Mouse (Mus musculus): ENCODE measurements around the gene Zfp334. TPM values are rescaled to one million over a fixed set of nuclear protein-coding genes. Genes with fewer than 3 reads are reported as not detected.

Gene Zfp334
- polyA plus RNA-seq, 1 experiment from 2014 or later: 21.1 TPM

DNA sequence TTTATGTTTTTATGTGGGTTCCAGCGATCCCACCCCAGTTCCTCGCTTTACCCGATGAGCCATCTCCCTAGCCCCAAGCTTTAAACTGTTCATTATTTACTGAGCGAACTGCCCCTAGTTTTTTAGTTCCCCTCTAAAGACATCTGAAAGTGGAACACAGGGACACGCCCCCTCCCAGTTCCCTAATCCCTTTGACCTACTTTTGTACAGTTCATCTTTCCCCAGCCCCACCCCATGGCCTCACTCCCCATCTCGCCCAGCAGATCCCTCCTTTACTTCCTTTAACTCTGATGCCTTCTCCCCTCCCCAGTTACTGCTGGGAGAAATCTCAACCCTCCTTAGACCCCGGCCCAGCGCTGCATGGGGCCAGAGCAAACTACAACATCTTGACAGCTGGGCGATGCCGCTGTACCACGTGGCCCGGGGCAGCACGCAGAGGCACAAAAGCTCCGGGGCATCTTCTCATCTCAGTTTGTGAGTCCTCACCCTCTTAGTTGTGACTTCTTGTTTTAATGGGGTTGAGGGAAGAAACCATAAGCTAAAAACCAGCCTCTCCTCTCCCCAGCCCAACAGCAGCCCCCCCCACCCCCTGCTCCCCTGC lies 55.3 kb downstream of the Zfp334 start:
- no peaks in the 10 kb centered on the region for H3K9me3 ChIP-seq (replicated peaks)
- H3K27me3 ChIP-seq: no peaks in the 10 kb centered on the region; the same call in none of the 2 replicates
- no peak overlapping the region for H3K4me2 ChIP-seq (replicated peaks)
- no peak for ATAC-seq (ENCODE audit: low FRiP score)
- no peak overlapping the region for H3K4me3 ChIP-seq
- H3K27ac ChIP-seq: no peak overlapping the region
- no peak overlapping the region for H3K9ac ChIP-seq
- peaks cover 4% of the 10 kb centered on the region for H3K4me1 ChIP-seq
- 46% methylated on average over 14 of the region's 14 CpGs for WGBS
- H3K36me3 ChIP-seq: no peaks in the 10 kb centered on the region

DNA sequence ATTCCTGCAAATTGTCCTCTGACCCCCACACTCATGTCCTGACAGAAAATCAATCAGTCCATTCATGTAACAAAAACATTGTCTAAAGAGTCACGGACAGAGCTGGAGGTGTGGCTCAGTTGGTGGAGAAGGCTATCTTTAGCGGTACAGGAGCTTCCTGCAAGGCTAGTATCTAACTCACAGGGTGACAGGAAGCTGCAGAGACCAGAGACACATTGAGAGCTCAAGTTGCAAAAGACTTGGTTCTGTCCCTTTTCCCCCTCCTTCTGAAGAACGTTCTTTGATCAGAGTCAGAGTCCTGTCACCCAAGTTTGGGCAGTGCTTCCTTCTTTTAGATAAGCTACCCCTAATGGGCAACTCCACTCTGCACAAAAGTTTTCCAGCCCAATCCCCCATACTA lies 58.4 kb downstream of the Zfp334 start:
- H3K36me3 ChIP-seq: no peaks in the 10 kb centered on the region
- no peak overlapping the region for H3K4me2 ChIP-seq (replicated peaks)
- H3K27me3 ChIP-seq: no peaks in the 10 kb centered on the region; the same call in none of the 2 replicates
- no peaks in the 10 kb centered on the region for H3K9me3 ChIP-seq (replicated peaks)
- no peak overlapping the region for H3K4me3 ChIP-seq
- H3K27ac ChIP-seq: no peak overlapping the region
- ATAC-seq (ENCODE audit: low FRiP score): no peak
- peaks cover 24% of the 10 kb centered on the region for H3K4me1 ChIP-seq
- no peak overlapping the region for H3K9ac ChIP-seq
- WGBS: 25% methylated on average over 3 of the region's 3 CpGs

DNA sequence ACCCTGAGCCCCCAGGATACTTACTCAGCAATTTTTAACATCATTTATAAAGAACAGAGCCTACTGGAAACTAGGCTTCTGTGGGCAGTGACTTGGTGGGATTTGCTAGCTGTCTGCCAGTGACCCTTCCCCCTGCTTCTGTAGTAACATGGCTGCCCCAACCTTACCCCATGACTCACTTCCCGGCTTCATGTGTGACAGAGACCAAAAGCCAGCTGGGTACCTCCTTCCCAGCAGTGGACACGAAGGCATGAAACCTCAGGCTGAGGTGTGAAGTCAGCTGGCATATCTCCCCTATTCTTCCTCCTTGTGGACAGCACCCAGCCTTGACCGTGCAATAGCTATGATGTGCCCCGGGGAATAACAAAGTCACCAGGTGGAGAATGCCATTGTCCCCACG lies 59.3 kb downstream of the Zfp334 start:
- 82% methylated on average over 5 of the region's 5 CpGs for WGBS
- Histone ChIP-seq H3K27ac (no peak overlapping the region), H3K27me3 (no peaks in the 10 kb centered on the region; the same call in none of the 2 replicates), H3K36me3 (no peaks in the 10 kb centered on the region), H3K4me1 (peaks cover 33% of the 10 kb centered on the region), H3K9ac (no peak overlapping the region), H3K4me2 (replicated peaks) (no peak overlapping the region), H3K4me3 (no peak overlapping the region), H3K9me3 (replicated peaks) (no peaks in the 10 kb centered on the region)
- ATAC-seq (ENCODE audit: low FRiP score): no peak

- Histone ChIP-seq H3K9me3 (replicated peaks) (no peaks in the 10 kb centered on the region), H3K36me3 (no peaks in the 10 kb centered on the region), H3K4me2 (replicated peaks) (peak overlapping the region; percentile 92), H3K27me3 (no peaks in the 10 kb centered on the region; the same call in none of the 2 replicates), H3K4me1 (peaks cover 39% of the 10 kb centered on the region), H3K4me3 (peak overlapping the region; percentile 88; the same call in 1 of the 2 replicates), H3K27ac (peak overlapping the region; percentile 90), H3K9ac (peak overlapping the region; percentile 68)
- ATAC-seq (ENCODE audit: low FRiP score): no peak
- WGBS: 57% methylated on average over 7 of the region's 7 CpGs
Measured at GRCm38 (mm10) chr2:165327386-165327785, 60.7 kb downstream of the Zfp334 start.

GRCm38 (mm10) chr2:165326304-165327190 lies 61.5 kb downstream of the Zfp334 start, which contains the start of gene Elmo2:
Elmo2 (minus strand) TSS chr2:165326479.
- Histone ChIP-seq H3K4me2 (replicated peaks) (peak within 1 kb of the TSS; percentile 92), H3K9me3 (replicated peaks) (no peaks in the 10 kb centered on the region), H3K9ac (peak within 1 kb of the TSS; percentile 93), H3K27me3 (no peaks in the 10 kb centered on the region; the same call in none of the 2 replicates), H3K4me3 (peak within 1 kb of the TSS; percentile 88), H3K36me3 (no peaks in the 10 kb centered on the region), H3K4me1 (peaks cover 48% of the 10 kb centered on the region), H3K27ac (peak within 1 kb of the TSS; percentile 90)
- under 1% methylated on average over 52 of the region's 55 CpGs for WGBS
- peak; percentile 98 for ATAC-seq (ENCODE audit: low FRiP score)

DNA sequence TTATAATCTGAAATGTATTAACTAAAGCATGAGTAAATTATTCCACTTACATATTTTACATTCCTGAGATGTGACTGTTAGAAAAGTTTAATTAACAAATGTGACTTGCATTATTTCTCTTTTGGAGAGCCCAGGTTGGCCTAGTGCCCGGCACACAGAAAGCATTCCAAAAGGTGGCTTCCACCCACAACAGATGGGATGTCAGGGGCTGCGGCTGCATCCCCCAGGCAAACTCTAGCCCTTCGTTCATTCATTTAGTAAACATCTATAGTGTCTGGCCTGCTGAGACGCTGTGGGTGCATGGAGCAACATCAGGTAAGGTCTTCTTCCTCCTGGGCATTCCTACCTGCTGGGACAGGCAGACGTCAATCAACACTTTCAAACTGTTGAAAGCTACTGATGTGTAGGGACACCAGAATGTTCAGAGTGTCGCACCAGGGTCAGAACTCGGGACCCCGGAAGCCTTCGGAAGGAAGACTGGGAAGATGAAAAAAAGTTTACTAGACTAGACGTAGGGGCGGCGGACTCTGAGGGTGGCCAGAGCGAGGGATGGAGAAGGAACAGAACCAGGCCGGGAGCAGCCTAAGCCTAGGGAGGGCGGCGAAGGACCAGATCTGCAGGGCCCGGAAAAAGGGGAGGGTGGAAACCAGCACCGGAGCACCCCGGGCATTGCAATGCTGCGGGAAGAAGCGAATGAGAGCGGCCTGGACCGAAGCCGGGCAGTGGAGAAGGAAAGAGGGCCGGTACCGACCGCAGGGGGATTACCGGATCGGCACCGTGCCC lies 62.3 kb downstream of the Zfp334 start:
- peak overlapping the region; percentile 93 for H3K9ac ChIP-seq
- H3K4me3 ChIP-seq: peak overlapping the region; percentile 88
- H3K27ac ChIP-seq: peak overlapping the region; percentile 62
- H3K9me3 ChIP-seq (replicated peaks): no peaks in the 10 kb centered on the region
- peak overlapping the region; percentile 92 for H3K4me2 ChIP-seq (replicated peaks)
- H3K36me3 ChIP-seq: no peaks in the 10 kb centered on the region
- WGBS: under 1% methylated on average over 30 of the region's 30 CpGs
- H3K27me3 ChIP-seq: no peaks in the 10 kb centered on the region; the same call in none of the 2 replicates
- peak; percentile 53 for ATAC-seq (ENCODE audit: low FRiP score)
- H3K4me1 ChIP-seq: peaks cover 56% of the 10 kb centered on the region

Other genes starting within 250 kb of the Zfp334 start
- gene Cdh22, start 153.4 kb downstream of the Zfp334 start, polyA plus RNA-seq (2016; fragmentation: Nextera tagmentation; extraction: Ambion mirVana): 12.3 and 13.5 TPM in 2 replicates
- 57.1 and 57.9 TPM in 2 replicates for gene Slc35c2, start 100.4 kb downstream of the Zfp334 start, polyA plus RNA-seq (2016; fragmentation: Nextera tagmentation; extraction: Ambion mirVana)
- 88.8 TPM in 2 replicates for gene Elmo2, start 61.8 kb downstream of the Zfp334 start, polyA plus RNA-seq (2016; fragmentation: Nextera tagmentation; extraction: Ambion mirVana)
- 5.5 and 6.6 TPM in 2 replicates for gene Zfp663, start 19.5 kb downstream of the Zfp334 start, polyA plus RNA-seq (2016; fragmentation: Nextera tagmentation; extraction: Ambion mirVana)
- 0.05 TPM in 1 of 2 replicates, not detected in the other for gene Ocstamp, start 12.1 kb upstream of the Zfp334 start, polyA plus RNA-seq (2016; fragmentation: Nextera tagmentation; extraction: Ambion mirVana)
- 0.55 and 1.2 TPM in 2 replicates for gene Slc13a3, start 85.0 kb upstream of the Zfp334 start, polyA plus RNA-seq (2016; fragmentation: Nextera tagmentation; extraction: Ambion mirVana)
- 51.3 and 52.3 TPM in 2 replicates for gene Trp53rka, start 105.1 kb upstream of the Zfp334 start, polyA plus RNA-seq (2016; fragmentation: Nextera tagmentation; extraction: Ambion mirVana)
- gene Slc2a10, start 115.5 kb upstream of the Zfp334 start, polyA plus RNA-seq (2016; fragmentation: Nextera tagmentation; extraction: Ambion mirVana): 6.9 and 7.1 TPM in 2 replicates
- gene Eya2, start 206.8 kb upstream of the Zfp334 start, polyA plus RNA-seq (2016; fragmentation: Nextera tagmentation; extraction: Ambion mirVana): 15.2 and 20.2 TPM in 2 replicates

Data from hindbrain, embryonic 12.5 days (tissue).